Mouse (Mus musculus): ENCODE results near the gene Zfp286.

Zfp286 gene

GRCm38 (mm10) chr11:62788935-62789616 is at the start of gene Zfp286:
TSS of gene Zfp286 (minus strand) at chr11:62789462.
- peak; percentile 81 for DNase-seq

- no peak for DNase-seq
Observed at GRCm38 (mm10) chr11:62831906-62832305, 42.6 kb upstream of the Zfp286 start.

- no peak for DNase-seq
Observed at GRCm38 (mm10) chr11:62830387-62830786, 41.1 kb upstream of the Zfp286 start.

GRCm38 (mm10) chr11:62827911-62828310 is 38.6 kb upstream of the Zfp286 start:
- DNase-seq, result no peak

- DNase-seq, result no peak
Observed at GRCm38 (mm10) chr11:62827135-62827534, 37.9 kb upstream of the Zfp286 start.

- DNase-seq, result no peak
Observed at GRCm38 (mm10) chr11:62826106-62826733, 37.0 kb upstream of the Zfp286 start.

- DNase-seq, result no peak
Observed at GRCm38 (mm10) chr11:62825222-62826105, 36.2 kb upstream of the Zfp286 start.

- DNase-seq, result no peak
Observed at GRCm38 (mm10) chr11:62824211-62824610, 34.9 kb upstream of the Zfp286 start.

GRCm38 (mm10) chr11:62821893-62822292 is 32.6 kb upstream of the Zfp286 start:
- DNase-seq, result no peak

GRCm38 (mm10) chr11:62820661-62821437 is 31.6 kb upstream of the Zfp286 start:
- no peak for DNase-seq

GRCm38 (mm10) chr11:62820059-62820541 is 30.8 kb upstream of the Zfp286 start, which contains the start of gene Trim16:
TSS of gene Trim16 (plus strand) at chr11:62820231.
- DNase-seq, result peak; percentile 46

- DNase-seq, result no peak
Observed at GRCm38 (mm10) chr11:62819059-62819686, 29.9 kb upstream of the Zfp286 start.

GRCm38 (mm10) chr11:62816591-62816990 is 27.3 kb upstream of the Zfp286 start:
- DNase-seq, result no peak

GRCm38 (mm10) chr11:62815438-62815837 is 26.2 kb upstream of the Zfp286 start:
- DNase-seq, result no peak

- peak; percentile 5 for DNase-seq
Observed at GRCm38 (mm10) chr11:62814625-62815024, 25.4 kb upstream of the Zfp286 start.

- no peak for DNase-seq
Observed at GRCm38 (mm10) chr11:62813970-62814624, 24.8 kb upstream of the Zfp286 start.

- DNase-seq, result no peak
Observed at GRCm38 (mm10) chr11:62813497-62813896, 24.2 kb upstream of the Zfp286 start.

GRCm38 (mm10) chr11:62812268-62812667 is 23.0 kb upstream of the Zfp286 start:
- DNase-seq, result no peak

GRCm38 (mm10) chr11:62809201-62809600 is 19.9 kb upstream of the Zfp286 start:
- DNase-seq, result no peak

- DNase-seq, result no peak
Observed at GRCm38 (mm10) chr11:62807965-62808364, 18.7 kb upstream of the Zfp286 start.

GRCm38 (mm10) chr11:62804119-62804518 is 14.9 kb upstream of the Zfp286 start:
- DNase-seq, result no peak

GRCm38 (mm10) chr11:62789617-62789936 is 315 bp upstream of the Zfp286 start:
- no peak for DNase-seq

All from liver (tissue).